Mouse (Mus musculus): ENCODE data around the gene Polr3e.
"Not testable (repeated sequence)": the region's sequence is repeated elsewhere in the genome, so short reads cannot be mapped to it uniquely, and the experiment has no call there.

Polr3e gene

GRCm38 (mm10) chr7:120917592-120918461 lies at the start of gene Polr3e:
Polr3e (plus strand) TSS chr7:120917744.
- peak; percentile 100 for DNase-seq (ENCODE audit: extremely low spot score)

- DNase-seq (ENCODE audit: extremely low spot score), result no peak
Observed at GRCm38 (mm10) chr7:120869883-120870282, 47.7 kb upstream of the Polr3e start.

GRCm38 (mm10) chr7:120870431-120871008 lies 47.0 kb upstream of the Polr3e start:
- no peak for DNase-seq (ENCODE audit: extremely low spot score)

DNA sequence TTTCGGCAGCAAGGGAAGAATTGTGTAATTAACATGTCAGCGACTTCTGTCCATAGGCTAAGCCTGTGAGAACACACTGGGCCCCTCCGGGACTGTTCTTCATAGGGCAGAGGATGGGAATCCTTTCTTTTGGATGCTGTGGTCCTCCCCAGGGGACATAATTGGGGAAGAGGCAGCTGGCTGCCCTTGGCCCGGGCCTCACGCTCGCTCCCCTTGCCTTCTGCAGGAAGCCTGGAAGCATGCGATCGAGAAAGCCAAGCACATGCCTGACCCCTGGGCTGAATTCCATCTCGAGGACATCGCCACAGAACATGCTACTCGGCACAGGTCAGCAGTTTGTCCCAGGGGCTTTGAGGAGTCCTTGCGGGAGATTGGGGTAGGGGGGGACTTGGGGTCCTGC lies 44.5 kb upstream of the Polr3e start:
- DNase-seq (ENCODE audit: extremely low spot score), result no peak

GRCm38 (mm10) chr7:120874021-120874420 lies 43.5 kb upstream of the Polr3e start:
- no peak for DNase-seq (ENCODE audit: extremely low spot score)

- no peak for DNase-seq (ENCODE audit: extremely low spot score)
Observed at GRCm38 (mm10) chr7:120874764-120875539, 42.6 kb upstream of the Polr3e start.

- no peak for DNase-seq (ENCODE audit: extremely low spot score)
Observed at GRCm38 (mm10) chr7:120875540-120876388, 41.8 kb upstream of the Polr3e start.

- DNase-seq (ENCODE audit: extremely low spot score), result no peak
Observed at GRCm38 (mm10) chr7:120878271-120878670, 39.3 kb upstream of the Polr3e start.

DNA sequence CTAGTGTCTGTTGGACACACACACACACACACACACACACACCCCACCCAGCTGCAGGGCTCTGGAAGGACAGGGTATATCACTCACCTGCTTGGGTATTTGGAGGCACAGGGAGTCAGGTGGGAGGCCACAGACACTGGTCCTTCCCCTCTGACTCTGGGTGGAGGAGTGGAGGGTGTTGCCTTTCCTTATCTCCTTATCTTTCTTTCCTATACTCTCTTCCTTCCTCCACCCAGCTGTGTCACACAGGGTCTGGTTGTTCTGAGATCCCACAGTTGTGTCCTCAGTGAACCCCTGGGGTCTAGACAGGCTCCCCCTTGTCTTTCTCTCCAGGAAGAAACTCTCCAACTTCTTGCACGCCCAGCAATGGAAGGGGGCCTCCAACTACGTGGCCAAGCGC lies 37.6 kb upstream of the Polr3e start:
- no peak for DNase-seq (ENCODE audit: extremely low spot score)

DNA sequence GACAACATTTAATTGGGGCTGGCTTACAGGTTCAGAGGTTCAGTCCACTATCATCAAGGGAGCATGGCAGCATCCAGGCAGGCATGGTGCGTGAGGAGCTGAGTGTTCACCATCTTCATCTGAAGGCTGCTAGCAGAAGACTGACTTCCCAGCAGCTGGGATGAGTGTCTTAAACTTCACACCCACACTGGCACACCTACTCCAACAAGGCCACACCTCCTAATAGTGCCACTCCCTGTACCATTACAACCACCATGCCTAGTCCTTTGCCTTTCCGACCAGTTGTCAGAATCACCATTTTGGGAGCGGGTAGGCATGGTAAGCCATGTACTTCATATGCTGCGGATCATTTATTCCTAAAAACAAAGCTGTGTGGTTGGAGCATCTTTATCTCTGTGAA lies 36.8 kb upstream of the Polr3e start:
- DNase-seq (ENCODE audit: extremely low spot score), result no peak

DNA sequence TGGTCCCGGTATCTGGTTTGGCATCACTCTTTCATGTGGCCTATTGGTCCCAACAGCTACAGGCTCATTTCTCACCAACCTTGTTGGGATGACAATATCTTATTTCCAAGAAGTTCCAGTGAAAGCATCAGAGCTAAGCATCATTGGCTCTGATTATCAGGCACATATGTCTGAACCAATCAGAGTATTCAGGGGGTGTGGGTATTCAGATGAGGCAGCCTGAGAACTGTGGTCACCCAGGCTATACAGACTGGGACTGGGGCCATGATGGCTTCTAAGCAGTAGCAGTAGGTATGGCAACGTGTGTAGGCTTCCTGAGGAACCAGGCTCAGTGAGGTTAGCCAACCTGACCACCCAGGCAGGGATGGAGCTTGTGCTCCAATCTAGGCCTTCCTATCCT lies 36.1 kb upstream of the Polr3e start:
- DNase-seq (ENCODE audit: extremely low spot score), result no peak

DNA sequence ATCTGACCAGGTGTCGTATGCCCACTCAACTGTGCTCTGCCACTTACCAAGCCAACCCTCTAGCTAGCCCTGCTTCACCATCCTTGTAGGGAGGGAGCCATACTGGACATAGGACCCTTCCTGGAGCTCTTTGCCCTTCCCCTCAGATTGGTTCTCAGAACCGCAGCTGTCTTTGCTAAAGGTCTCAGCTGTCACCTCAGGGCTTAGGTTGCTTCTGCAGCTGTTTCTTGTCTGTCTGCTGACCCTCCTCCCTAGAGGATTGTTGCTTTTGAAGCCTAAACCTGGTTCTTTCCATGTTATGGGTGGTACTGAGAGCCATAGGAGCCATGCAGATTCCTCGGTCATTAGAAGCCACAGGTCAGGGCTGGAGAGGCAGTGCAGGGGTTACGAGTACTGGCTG lies 34.9 kb upstream of the Polr3e start:
- DNase-seq (ENCODE audit: extremely low spot score), result no peak

DNA sequence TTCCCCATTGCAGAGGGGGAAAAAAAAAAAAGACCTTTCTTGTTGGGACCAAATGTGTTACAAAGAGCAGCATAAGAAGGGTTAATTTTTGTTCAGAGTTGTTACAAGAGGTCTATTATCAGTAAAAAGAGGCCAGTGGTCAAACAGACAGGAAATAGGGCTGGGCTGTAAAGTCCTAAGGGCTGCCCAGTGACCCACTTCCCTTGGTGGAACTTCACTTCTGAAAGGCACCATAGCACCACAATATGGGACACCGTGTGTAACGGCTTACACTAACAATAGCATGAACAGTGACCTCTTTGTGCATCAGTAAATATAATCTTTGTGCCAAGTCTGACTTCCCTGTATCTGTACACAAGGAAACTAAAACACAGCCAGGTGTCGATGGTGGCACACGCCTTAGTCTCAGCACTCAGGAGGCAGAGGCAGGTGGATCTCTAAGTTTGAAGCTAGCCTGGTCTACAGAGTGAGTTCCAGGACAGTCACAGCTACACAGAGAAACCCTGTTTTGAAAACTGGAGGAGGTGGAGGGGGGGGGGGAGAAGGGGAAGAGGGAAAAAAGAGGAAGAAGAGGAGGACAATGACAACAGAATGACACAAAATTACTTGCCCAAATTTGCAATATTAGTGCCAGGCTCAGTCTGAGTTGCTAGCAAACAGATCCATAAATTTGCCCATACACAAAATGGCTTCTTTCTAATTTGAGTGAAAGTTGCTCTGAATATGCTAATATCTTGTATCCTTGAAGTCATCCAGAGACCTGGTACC lies 33.8 kb upstream of the Polr3e start:
- no peak for DNase-seq (ENCODE audit: extremely low spot score)

DNA sequence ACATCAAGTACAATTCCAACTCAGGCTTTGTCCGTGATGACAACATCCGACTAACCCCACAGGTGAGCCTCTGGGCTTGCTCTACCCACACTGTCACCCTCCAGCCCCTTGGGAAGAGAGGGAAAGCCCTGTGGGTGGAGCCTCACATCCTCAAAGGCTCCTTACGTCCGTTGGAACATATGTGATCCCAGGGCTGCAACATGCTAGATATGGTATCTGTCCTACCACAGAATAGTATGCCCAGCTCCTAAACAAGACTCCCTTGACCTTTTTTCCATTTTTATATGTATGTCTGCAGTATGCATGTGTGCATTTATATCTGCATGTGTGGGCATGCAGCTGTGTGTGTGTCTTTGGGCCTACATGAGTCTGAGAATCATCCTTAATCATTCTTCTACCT lies 32.8 kb upstream of the Polr3e start:
- DNase-seq (ENCODE audit: extremely low spot score), result no peak

GRCm38 (mm10) chr7:120893123-120893522 lies 24.4 kb upstream of the Polr3e start:
- no peak for DNase-seq (ENCODE audit: extremely low spot score)

DNA sequence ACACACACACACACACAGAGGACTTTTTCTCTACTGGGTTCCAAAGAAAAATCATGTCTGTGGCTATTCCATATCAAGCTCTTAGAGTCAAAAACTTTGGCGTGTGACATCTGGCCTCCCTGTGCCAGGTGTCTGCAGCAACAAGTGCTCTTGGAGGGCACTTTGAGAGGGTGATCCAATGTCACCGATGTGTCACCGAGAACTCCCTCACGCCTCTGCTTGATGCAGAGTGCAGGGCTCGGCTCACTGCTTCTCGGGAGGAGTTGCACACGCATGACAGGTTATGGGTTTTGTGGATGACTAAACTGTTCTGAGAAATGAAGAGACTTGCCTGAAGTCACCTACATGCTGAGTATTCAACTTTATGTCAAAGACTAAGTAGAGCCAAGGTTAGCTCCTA lies 20.5 kb upstream of the Polr3e start:
- no peak for DNase-seq (ENCODE audit: extremely low spot score)

DNA sequence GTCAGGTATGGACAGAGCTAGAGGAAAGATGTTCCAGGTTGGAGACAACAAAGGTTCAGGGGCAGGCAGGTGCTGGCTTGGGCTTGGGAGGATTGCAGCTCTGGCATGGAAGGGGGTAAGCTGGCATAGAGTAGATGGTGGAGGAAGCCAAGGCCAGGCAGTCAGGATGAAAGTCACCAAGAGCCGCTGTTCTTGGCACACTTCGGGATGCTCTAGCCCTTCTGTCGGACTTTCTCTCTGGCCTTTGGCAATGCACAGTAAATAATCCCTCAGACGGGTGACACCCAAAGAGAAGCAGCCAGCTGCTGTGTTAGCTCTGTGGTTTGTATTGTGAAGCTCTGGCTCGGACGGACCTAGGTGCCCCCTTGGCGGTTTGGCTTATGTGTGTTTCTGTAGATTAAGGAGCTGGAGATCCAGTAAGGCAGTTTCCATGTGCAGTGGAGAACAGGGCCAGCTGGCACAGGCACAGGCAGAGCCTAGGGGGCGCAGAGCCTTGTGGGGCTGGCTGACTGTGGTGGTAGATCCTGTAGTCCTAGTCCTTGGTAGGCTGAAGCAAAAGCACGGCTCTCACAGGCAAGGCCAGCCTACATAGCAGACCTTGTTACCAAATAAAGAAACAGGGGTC lies 19.7 kb upstream of the Polr3e start:
- DNase-seq (ENCODE audit: extremely low spot score), result no peak

GRCm38 (mm10) chr7:120900191-120900590 lies 17.4 kb upstream of the Polr3e start:
- DNase-seq (ENCODE audit: extremely low spot score), result no peak

DNA sequence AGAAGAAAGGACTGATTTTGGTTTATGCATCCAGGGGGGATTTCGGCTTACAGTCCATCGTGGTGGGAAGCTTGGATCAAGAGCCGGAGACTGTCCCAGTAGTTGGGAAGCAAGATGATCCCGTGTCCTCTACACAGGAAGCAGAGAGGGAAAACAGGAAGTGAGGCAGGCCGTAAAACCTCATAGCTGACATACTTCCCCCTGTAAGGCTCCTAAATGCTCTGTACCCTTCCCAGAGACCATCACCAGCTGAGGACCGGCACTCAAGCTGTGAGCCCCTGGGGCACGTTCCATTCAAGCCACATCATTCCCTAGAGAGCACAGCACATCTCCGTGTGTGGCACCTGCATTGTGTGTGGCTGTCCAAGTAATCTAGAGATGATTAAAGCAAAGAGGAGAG lies 15.8 kb upstream of the Polr3e start:
- no peak for DNase-seq (ENCODE audit: extremely low spot score)

DNA sequence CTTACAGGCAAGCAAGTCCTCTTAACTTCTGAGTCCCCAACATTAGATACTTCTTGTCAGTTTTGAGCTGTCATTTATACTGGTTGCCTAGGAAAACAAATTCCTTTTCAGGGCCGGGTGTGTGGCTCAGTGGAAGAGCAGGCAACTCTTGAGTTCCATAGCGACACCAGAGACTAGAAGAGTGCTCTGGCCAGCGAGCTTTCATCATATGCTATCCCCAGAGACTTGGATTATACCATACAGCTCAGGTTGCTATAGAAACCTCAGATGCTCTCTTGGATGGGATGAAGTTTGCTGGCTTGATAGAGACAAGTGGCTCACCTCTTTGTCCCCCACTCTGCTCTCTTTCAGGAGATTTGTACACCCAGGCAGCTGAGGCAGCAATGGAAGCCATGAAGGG lies 14.6 kb upstream of the Polr3e start:
- DNase-seq (ENCODE audit: extremely low spot score), result no peak

GRCm38 (mm10) chr7:120910172-120910571 lies 7.4 kb upstream of the Polr3e start:
- DNase-seq (ENCODE audit: extremely low spot score), result not testable (repeated sequence)

Data from embryo, embryonic 9.5 days (tissue).